Mouse (Mus musculus): Measurements from ENCODE around the gene Nepn.

Gene Nepn

GRCm38 (mm10) chr10:52405160-52405559 lies 16.4 kb downstream of the Nepn start:
- no peak for DNase-seq (ENCODE audit: low read depth, low spot score)

GRCm38 (mm10) chr10:52407526-52407925 lies 18.8 kb downstream of the Nepn start:
- no peak for DNase-seq (ENCODE audit: low read depth, low spot score)

GRCm38 (mm10) chr10:52415020-52415419 lies 26.2 kb downstream of the Nepn start:
- no peak for DNase-seq (ENCODE audit: low read depth, low spot score)

GRCm38 (mm10) chr10:52416458-52416857 lies 27.7 kb downstream of the Nepn start:
- DNase-seq (ENCODE audit: low read depth, low spot score) = no peak

GRCm38 (mm10) chr10:52417299-52417997 lies 28.7 kb downstream of the Nepn start, which contains the start of gene Nus1:
Gene Nus1 (plus strand): TSS chr10:52417547.
- DNase-seq (ENCODE audit: low read depth, low spot score) = peak; percentile 98

- DNase-seq (ENCODE audit: low read depth, low spot score) = peak; percentile 49
These were observed 29.5 kb downstream of the Nepn start for GRCm38 (mm10) chr10:52417998-52418860.

GRCm38 (mm10) chr10:52418931-52419330 lies 30.2 kb downstream of the Nepn start:
- no peak for DNase-seq (ENCODE audit: low read depth, low spot score)

- no peak for DNase-seq (ENCODE audit: low read depth, low spot score)
These were observed 30.6 kb downstream of the Nepn start for GRCm38 (mm10) chr10:52419402-52419801.

GRCm38 (mm10) chr10:52420526-52420925 lies 31.8 kb downstream of the Nepn start:
- no peak for DNase-seq (ENCODE audit: low read depth, low spot score)

GRCm38 (mm10) chr10:52421716-52422115 lies 32.9 kb downstream of the Nepn start:
- DNase-seq (ENCODE audit: low read depth, low spot score) = no peak

GRCm38 (mm10) chr10:52423097-52423496 lies 34.3 kb downstream of the Nepn start:
- DNase-seq (ENCODE audit: low read depth, low spot score) = no peak

- DNase-seq (ENCODE audit: low read depth, low spot score) = no peak
These were observed 37.7 kb downstream of the Nepn start for GRCm38 (mm10) chr10:52426314-52426980.

- DNase-seq (ENCODE audit: low read depth, low spot score) = no peak
These were observed 39.1 kb downstream of the Nepn start for GRCm38 (mm10) chr10:52427634-52428415.

- DNase-seq (ENCODE audit: low read depth, low spot score) = no peak
These were observed 42.2 kb downstream of the Nepn start for GRCm38 (mm10) chr10:52430953-52431352.

- DNase-seq (ENCODE audit: low read depth, low spot score) = no peak
These were observed 46.1 kb downstream of the Nepn start for GRCm38 (mm10) chr10:52434836-52435235.

All from mesoderm, embryonic 11.5 days (tissue).